Mouse (Mus musculus) left cerebral cortex, postnatal 10 days (tissue): ENCODE measurements around the gene Prlr. TPM values are rescaled to one million over a fixed set of nuclear protein-coding genes. Genes with fewer than 3 reads are reported as not detected.
A peak's percentile ranks its signal among the peaks of the same experiment; 100 is the strongest.

Experiments used
- DNase-seq, 2 experiments: peaks; one replicate each; pipeline ENCODE4 v3.0.0; 2021 to 2022; ENCODE audit warnings: low spot score in 2 of 2, mixed read lengths in 1 of 2; ENCODE audit errors: extremely low spot score in 1 of 2
- intact Hi-C: fragments of 180-260 bp; cut with DNase I; formaldehyde crosslinking; loops from one replicate; pipeline ENCODE4 v1.15.1; 2025
- total RNA-seq, 2 experiments: library from RNA; stranded (reverse); gene quantifications; 2 replicates each; pipeline ENCODE4 v1.2.3; 2021

The Prlr gene
- total RNA-seq, result 1 to 10 TPM; 1.2 to 1.6 TPM

DNA sequence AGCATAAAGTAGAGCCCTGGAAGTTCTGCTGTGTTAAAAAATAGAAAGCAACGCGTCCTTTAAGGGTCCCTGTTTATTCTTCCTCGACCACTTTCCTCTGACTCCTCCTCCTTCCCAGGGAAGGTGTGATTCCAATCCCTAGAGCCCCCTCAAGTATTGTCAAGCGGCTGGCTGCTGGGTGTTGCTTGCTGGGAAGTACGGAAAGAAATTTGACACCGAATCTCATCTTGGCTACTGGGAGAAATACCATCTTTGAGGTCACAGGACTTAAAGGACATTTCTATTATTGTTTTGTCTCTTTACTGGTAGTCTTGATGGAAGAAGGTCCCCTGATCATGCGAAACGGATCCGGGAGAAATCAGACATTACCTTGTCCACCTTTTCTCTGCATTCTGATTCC lies at the start of gene Prlr:
Gene Prlr, plus strand, starts transcription at position 156 of the 400 bp plus-strand sequence.
- intact Hi-C loops, result no loop called here
- DNase-seq, result no peak

DNA sequence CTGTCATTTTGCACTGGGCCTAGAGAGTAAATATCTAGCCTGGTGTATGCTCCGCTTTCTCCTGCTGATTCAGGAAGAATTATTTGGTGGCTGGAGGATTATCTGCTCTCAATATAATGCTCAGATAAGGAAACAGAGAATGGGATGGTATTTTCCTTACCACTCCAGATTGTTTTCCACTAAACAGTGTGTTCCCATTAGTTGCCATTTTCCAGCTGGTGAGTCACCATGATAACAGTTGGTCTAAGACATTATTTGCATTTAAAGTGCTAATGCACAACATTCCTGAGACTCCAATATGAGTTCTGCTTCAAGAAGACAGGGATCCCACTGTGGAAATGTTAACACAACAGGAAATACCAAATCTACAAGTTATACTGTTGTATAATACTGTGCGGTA lies 43.3 kb upstream of the Prlr start:
- no peak for DNase-seq
- intact Hi-C loops, result no loop called here

DNA sequence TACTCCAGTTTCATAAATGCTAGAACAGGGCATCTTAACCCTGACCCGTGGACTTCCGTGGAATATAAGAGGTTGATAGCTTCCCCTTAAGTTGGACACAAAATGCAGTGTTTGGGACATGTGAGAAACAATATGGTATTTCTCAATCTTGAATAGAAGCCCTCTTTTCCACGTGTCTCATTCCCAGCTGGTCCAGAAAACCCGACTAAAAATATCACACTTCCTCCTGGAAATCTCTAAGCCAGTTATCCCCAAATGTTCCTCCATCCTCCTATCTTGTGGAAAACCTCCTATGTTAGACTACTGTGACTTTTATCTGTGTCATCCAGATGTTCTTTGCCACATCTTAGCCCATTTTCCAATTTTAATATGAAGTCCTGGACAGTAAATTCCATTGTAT lies 42.1 kb upstream of the Prlr start:
- no peak for DNase-seq
- intact Hi-C loops, result no loop called here

DNA sequence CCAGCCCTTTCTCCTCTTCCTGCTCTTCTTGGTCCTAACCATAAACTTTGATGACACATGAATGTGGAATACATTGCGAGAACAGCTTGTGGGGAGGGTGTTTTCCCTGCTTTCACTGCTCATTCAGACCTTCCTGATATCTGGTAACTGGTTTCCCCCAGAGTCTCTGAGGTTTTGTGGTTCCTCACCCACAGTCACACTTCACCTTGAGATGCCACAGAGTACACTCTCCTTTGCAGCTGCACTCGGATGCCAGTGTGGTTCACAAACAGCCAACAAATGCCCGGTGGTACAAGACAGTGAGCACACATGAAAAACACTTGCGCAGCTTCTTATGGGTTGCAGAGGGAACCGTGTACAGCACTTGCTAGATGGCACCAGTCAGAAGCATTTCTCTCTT lies 32.5 kb upstream of the Prlr start:
- DNase-seq, result no peak
- intact Hi-C loops, result no loop called here

DNA sequence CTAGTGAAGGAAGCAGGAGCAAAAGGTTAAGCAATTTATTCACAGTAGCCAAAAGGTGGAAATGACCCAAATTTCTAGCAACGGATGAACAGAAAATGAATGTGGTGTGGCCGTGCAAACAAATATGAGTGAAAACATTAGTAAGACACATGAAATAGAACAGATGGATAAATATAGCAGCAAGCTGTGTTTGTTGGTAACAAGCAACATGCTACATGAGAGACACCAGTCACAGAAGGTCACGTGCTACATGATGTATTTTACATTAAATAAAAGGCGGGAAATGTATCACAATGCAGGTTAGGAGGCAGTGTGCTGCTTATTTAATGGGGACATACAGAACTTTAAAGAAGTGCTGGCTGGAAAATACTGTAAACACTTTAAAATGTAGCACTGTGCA lies 28.8 kb upstream of the Prlr start:
- intact Hi-C loops, result no loop called here

DNA sequence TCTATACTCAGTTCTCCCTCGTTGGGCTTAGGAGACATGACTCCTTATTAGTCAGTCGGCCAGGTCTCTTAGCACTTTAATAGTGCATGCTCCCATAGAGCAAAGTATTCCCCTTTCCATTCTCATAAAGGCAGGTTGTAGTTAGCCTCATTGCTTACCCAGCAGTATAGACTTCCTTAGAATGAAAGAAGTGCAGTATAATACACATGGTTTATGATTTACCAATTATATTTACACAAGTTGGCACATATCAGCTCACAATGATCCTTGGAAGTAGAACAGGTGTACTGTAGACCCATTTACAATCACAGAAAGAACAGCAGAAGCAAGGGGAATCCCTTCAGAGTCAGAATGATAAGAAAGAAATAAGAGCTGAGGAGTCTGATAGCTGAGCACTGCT lies 16.4 kb upstream of the Prlr start:
- intact Hi-C loops, result no loop called here
- DNase-seq, result no peak

More for the DNA sequence above, 28.8 kb upstream of the Prlr start:
- no peak for DNase-seq

DNA sequence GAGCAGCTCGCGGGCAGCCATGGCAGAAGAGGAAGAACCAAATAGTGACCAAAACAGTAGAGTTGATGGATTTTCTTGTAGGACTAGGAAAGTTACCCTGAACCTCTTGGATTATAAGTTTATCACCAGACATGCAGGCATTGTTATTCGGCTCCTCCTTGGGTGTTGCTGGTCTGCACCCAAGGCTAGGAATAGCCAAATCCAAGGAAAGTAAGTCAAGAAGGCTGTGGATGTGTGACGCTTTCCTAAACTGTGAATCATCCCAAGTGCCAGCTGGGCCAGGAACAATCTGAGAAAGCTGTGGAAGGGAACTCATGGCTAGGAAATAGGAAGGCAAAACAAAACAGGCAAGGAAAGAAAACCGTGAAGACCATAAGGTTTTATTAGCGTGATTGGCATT lies 2.0 kb upstream of the Prlr start:
- DNase-seq, result no peak
- intact Hi-C loops, result no loop called here

DNA sequence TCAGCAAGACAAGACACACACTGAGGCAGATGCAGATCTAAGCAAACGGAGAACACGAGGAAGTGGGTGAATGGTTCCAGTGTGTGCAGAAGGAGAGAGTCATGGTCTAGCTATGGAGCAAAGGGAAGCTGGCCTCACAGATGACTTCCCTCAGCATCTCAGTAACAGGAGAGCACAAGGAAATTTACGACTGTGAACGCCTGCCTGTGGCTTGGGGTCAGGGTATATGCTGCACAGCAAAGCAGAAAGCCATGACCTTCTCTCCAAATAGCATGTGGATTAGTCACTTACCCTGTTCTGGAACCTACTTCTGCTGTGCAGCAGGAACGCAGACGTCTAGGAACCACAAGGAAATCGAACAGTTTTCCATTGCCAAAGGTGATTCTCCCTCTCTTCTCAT lies 1.4 kb upstream of the Prlr start:
- no peak for DNase-seq
- intact Hi-C loops, result no loop called here

DNA sequence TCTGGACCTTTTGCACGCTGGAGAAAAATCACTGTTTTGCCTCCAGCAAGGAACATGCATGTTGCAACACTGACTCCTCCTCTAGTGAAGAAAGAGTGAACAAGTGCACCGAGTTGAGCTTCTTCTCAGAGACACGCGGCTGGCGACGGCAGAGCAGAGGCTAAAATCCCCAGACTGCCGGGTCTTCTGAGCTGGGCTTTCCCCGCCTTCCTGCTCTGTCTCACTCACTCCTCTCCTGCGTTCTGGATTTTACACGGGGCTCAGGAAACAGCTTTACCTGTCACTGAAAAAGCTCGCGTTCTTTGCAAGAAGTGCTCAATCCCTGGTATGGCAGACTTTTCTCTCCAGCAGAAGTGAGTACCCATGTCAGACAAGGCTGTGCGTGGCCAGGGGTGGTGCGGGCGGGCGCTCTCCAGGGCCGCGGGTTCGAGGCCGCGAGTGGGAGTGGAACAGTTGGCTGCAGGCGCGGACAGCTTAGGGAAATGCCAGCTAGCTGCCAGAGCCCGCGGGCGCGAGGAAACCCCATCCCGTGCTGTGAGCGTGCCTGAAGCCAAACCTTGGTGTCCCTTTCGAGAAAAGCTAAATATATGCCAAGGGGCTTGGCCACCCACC lies 587 bp downstream of the Prlr start:
- intact Hi-C loops, result no loop called here
- peak; percentile 3 to 40 for DNase-seq

DNA sequence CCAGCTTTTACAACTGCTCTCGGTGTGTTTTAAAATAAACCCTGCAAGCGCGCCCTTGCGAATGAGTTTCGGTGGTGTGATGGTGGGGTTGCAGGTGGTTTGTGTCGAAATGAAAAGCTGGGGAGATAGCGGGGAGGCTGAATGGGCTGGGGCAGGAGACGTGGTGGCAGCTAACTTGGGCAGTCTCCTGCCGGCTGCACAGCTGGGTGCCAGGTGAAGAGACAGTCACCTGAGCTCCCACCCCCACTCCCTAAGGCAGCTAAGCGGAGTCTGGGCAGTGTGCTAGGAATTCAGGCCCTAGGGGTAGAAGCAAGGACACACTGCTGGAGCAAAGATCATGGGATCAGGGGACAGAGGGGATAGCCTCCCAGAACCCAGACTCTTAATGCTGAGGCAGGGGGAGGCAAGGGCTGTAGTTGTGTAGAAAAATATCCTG lies 1.1 kb downstream of the Prlr start:
- DNase-seq, result no peak
- intact Hi-C loops, result no loop called here

DNA sequence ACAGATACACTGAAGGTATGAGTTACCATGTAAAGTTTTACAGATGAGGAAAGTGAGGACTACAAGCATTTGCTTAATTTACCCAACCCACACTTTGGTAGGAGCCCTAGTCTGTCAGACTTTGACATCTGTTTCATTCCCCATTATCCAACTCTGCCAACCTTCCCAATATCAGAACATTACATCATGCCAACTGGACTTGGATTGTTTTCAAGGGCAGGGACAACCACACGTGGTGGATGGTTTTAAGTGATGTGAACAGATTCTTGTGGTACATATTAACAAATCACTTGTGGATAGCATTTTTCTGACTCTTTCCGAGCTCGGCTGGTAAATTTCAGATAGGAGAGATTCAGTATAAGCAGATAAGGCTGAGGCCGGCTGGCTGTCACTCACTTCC lies 3.7 kb downstream of the Prlr start:
- intact Hi-C loops, result no loop called here
- DNase-seq, result no peak

DNA sequence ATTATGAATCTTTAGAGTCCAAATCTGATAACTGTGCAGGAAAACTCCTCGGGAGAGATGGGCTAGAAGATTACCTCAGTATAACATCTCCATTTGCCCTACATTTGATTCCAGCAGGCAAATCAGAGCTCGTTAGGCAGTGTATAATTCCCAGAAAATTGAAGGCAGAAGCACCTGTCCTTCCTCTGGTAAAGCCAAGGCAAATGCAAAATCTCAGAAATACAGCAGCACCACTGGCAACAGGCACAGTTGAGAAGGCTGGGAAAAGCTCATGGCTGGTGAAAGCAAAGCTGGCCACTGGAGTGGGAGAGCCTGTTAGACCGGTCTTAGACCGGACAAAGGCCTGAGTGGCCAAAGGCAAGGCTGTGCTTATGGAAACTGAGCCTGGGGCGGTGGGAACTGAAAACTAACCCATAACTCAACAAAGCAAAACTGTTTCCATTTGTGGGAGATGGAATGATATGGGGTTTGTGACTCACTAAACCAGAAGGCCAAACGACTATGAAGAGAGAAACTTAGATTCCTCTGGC lies 15.1 kb downstream of the Prlr start:
- intact Hi-C loops, result no loop called here
- no peak for DNase-seq

DNA sequence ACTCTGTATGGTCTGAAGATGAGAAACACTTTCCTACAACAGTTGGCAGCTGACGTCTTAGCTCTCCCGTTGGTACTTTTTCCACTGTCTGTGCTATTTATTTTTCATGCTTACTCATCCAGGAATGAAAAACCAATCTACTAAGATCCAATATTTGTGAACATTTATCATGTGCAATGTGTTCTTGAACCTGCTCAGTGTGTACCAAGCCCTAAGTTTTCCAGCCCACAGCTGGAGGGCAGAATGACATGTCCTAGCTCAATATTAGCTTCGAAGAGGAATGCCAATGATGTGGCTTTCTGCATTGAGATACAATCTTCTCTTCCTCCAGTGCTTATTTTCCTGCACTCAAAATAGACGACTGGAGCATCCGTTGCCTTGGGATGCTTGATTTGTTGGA lies 24.0 kb downstream of the Prlr start:
- intact Hi-C loops, result no loop called here
- no peak for DNase-seq

DNA sequence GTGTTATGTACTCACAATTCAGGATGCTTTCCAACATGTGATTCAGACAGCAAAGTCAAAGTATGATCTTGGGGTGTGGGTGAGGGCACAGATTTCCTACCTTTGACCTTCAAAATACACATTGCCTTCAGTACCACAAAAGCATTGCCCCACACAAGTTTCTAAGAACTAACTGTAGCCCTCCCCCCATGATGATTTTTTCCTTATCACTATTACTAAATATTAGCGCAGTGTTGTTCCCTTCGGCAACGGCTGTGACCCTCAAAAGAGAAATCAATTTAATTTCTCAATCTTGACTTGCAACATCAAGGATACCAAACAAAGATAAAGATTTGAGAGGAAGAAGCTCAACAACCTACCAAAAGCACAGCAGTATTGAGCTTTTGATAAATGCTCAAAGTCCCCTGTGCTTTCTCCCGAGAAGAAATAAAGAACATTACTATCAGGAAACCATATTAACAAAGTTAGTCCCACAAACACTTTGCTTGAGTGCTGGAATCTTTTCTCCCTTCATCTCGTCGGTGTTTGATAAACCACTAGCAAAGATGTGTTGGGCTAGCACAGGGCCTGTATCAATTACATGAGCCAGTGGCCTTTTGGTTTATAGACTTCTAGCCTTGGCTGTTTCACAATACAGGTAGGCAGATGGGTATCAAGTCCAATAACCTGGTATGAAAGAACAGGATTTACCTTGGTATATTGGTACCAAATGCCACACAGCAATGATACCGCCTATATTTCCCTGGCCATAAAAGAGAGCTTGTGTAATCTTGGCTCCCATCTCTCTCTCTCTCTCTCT lies 25.7 kb downstream of the Prlr start:
- DNase-seq, result no peak
- intact Hi-C loops, result no loop called here

DNA sequence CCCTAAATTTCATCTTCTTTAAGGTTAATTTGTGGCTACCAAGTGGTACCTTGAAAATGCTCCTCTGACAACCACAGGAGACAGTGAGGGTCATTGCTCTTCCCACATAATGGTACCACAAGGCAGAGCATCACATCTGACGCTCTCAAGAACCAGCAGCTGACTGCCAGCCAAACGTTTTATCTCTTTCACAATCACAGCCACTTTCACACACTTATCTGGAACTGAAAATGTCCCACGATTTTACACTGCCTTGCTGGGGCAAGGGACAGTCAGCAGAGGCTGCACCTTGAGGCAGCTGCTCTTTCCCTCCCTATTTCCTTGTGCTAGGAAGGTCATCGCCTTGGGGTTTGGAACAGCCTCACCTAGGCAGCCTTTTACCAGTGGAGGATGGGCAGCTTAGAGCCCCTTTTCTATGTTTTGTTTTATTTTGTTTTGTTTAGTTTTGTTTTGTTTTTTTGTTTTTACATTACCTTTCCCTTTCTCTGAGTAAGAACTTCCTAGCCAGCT lies 33.3 kb downstream of the Prlr start:
- intact Hi-C loops, result no loop called here
- no peak for DNase-seq

DNA sequence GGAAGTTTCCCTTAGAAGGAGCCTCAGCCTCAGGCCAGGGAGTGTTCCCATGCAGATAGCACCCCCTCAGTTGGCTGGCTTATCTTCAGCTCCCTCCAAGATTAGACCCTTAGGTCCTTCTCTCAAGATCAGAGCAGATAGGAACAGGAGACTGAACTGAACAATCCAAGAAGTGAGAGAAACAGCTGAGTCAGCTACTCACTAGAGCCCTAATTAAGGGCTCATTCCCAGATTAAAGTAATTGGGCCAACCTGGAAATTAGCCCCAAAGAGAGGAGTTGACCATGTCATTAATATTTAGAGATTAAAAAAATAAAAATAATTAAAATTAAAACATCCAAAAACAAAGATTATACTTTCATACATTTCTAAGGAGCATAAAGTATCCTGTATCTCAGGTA lies 35.0 kb downstream of the Prlr start:
- intact Hi-C loops, result no loop called here
- no peak for DNase-seq

DNA sequence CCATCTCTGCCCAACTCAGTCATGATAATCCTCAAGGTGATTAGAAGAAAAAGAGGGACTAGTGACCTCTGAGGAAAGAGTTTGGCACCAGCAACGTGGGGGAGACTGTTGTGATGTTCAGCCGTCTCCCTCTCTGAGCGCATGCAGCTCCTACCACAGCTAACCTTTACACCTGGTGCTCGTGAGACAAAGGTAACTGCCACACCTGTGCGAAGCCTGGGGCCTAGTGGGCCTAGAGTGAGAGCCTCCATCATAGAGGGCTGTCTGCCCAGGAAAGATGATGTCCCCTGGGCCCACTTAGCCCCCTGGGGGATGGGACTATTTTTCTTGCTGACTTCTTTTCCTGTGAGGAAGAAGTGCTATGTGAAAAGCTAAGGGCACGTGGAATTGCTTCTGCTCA lies 36.2 kb downstream of the Prlr start:
- intact Hi-C loops, result no loop called here
- DNase-seq, result no peak

DNA sequence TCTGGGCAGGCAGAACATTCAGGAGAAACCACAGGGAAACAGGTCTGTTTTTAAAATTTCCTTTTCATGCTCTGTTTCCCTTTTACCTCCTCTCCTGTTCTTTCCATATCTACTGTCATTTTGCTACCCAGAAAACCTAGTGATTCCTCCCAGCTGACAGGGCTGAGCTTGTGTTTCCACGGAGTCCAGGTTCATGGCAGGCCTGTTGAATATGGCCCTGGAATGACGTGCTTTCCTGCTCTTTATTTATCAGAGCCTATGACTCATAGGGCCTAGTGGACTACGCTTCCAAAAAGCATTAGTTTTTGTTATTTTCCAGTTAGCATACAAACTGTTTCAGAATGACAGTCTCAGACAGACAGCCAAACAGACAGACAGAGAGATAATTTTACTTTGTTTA lies 36.7 kb downstream of the Prlr start:
- DNase-seq, result no peak
- intact Hi-C loops, result no loop called here

DNA sequence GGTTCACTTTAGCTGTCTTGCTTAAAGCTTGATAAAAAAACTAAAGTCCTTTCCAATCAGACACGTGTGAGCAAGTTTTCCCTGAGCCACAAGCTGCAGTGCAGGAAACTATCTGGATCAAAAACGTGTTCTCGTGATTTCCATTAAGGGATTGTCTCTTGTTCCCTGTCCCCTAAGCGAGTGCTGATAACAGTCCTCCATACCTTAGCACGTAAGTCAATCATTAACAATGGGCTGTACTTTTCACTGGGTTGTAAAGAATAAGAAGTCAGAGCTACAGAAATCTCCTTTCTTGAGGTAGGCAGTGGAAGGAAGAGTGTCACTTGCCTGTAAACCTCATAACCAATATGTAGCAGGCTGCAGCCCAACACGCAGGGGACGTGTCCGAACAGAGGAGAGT lies 38.7 kb downstream of the Prlr start:
- intact Hi-C loops, result no loop called here
- DNase-seq, result no peak

DNA sequence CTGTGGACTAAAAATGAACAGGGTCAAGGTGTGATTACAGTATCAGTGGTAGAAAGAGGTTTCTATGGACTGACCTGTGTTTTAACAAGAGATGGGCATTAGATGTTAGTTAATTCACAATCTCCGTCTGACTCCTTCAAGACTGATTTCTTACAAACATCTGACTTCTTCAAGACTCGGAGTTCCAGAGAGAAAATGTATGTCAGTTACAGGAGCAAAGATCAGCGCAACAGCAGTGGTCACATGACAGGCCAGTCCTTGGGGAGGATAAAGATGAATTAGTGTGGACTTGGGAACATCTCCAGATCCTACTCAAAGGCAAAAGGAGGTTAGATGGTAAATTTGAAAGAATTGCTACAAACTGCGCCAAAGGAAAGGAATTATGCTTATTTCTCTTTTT lies 39.2 kb downstream of the Prlr start:
- intact Hi-C loops, result no loop called here
- DNase-seq, result no peak
